Mouse (Mus musculus): Measurements from ENCODE around the gene Zdhhc14. TPM values are rescaled to one million over a fixed set of nuclear protein-coding genes. Genes with fewer than 3 reads are reported as not detected.

Gene Zdhhc14
- polyA plus RNA-seq, 2 experiments from 2014 or later, result 0.19 TPM; not detected in 1

DNA sequence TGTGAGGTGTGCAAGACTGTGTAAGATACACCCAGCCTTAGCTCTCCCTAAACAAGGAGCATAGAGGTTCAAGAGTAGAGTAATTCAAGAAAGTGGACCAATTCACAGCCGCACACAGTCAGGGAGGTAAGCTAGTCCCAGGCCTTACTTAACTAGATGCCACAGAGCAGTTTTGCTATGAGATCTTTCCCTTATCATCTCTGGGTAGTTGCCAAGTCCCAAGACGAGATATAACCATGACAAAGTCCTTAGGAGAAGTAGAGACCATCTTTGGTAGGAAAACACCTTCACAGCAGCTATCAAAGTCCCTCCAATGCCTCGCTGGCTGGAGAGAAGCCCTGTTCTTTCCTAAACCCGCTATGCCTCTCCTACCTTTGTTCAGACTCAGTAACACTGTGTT, 301.2 kb downstream of the Zdhhc14 start:
- no peak for ATAC-seq

DNA sequence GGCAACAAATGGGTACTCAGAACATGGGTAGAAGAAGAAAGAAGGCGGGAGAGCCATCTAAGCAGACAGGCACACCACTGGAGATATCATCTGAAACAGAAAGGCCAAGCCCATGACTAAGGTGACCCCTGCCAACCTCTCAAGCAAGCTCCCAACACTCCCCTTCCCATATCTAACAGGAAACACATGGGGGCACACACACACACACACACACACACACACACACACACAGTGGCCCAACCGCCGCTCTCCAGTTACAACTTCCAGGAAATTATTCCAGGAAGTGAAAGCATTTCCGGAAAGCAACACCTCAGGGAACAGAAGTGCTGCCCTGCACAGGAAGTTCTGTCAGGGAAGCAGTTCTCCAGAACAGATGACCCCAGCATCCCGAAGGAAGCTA, 301.9 kb downstream of the Zdhhc14 start:
- ATAC-seq, result no peak

DNA sequence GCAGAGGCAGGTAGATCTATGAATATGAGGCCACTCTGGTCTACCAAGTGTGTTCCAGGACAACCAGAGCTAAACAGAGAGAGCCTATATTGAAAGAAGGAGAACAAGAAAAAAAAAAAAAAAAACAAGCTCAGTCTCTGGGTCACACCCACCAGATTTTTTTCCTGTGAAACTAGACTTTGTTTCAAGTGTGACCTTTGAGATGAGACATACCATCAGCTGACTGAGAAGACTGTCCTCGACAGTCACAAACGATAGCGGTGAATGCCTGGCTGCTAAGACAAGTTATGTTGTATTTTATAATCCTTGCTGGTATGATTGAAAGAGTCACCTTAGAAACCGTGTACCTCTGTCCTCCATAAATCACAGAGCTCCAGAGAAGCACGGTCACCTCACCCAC, 303.0 kb downstream of the Zdhhc14 start:
- no peak for ATAC-seq

DNA sequence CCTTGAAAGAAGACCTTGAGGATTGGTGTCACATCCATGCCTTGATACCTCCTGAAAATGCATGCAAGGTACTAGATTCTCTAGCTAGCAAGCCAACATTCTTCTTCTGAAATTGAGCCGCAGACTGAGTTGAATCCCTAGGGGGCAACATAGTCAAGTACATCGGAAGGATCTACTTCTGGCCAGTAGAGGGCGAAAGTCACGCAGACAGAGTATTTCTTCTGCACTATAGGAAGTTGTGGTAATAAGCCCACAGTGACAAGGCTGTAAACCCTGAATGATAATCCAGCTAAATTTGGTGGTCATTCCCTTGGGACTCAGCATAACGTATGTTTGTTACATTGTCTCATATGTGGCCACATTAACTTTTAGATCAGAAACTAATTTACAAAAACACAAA, 303.5 kb downstream of the Zdhhc14 start:
- peak; percentile 93 for ATAC-seq

DNA sequence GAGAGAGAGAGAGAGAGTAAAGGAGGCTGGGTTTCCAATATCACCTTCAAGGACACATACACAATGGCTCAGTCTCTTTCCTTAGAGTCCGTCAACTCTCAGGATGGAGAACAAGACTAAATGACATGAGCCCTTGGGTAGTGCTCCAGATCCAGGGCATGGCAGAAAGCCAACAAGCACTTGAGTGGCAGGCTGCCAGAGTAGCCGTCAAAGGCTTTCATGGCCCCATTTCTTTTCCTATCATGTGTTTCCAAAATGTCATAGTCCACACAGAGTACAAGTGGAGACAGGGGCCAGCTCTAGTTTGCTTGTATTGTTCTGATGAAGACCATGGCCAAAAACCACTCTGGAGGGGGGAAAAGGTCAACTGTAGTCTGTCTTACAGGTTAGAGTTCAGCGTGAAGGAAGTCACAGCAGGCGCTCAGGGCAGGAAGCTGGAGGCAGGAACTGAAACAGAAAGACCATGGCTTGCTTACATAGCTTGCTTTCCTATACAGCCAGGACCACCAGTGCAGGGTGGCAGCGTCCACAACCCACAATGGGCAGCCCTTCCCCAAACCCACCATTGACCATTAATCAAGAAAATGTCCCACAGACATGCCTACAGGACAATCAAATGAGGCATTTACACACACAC, 304.9 kb downstream of the Zdhhc14 start:
- ATAC-seq, result no peak

DNA sequence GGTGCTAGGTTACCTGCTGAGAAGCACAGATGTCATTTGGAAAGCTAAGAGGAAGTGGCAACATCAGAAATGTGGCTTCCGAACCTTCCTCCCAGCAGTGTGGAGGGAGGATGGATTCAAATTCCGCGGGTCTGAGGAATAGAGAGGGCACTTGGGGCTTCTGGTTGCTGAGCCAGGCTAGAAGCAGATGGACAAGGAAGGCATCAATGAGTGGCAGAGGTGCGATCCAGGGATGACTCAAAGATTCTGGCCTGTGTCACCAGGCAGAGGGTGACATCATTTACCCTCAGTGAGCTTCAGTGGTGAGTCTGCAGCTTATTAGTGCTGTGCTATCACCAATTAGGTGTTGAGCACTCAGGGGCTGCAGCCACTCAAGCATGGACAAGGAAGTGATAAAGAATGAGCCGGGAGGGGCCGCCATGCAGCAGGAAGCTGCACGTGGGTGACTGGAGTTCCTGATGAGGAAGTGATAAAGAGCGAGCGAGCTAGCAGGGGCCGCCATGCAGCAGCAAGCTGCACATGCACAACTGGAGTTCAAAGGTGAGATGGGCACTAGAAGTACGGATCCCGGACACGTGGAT, 306.0 kb downstream of the Zdhhc14 start:
- ATAC-seq, result peak; percentile 14

DNA sequence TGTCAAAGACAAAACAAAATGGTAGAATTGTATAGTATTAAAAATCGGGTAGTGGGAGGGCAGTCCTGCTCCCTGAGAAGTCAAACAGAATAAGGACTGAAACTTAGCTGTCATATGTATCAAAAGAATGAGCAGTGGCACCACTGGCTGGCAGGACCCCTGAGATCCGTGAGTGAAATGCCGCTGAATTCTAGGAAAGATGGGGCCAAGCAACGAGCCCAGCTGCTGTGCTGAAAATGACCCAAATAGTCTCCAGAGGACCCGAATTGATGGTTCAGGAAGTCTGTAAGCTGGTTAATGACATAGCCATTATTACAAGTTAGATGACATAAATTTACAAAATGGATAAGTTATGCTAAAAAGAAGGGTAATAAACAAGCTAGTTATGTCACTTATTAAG, 306.5 kb downstream of the Zdhhc14 start:
- no peak for ATAC-seq

DNA sequence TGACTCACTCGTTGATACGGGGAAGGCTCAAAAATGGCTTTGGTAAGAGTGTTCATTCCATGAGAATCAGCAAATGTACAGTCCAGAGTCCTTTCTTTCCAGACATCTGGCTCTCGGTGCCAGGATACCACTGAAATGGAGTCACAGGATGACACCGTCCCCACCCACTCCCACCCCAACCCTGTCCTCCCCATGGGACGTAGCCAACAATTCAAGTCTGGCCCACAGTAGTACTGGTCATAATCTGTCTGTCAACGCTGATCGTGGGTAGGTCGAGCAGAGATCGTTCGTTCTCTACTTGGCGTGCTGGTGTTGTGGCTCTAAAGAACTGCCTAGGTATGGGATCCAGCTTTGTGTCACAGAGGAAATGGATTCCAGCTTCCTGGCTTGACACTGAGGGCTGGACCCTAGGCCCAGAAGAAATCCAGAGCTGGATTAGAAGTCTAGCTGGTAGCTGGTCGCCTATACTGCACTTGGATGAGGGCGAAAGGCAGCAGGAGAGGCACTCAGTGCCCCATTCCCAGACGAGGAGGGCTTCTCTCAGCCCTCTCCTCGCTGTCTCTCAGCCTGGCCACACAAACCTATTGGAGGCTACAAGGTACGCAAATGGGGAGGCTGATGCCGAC, 307.2 kb downstream of the Zdhhc14 start:
- ATAC-seq, result no peak

DNA sequence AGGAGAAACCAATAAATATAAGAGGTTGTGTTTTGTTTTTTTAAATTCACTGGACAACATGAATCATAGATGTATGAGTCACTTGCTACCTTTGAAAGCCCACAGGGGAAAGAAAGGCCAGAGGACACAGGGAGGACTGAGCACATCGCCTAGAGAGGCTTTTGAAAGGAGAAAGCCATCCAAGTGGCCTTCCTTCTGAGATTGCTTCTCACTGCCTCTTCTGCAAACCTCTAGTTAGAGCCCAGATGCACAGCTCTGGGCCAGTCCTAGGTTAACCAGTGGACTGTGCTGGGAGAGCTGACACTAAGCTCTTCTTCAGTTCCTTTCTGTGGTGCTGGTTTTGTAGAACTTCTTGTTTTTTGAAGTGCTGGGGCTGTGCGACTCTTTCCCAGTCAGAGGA, 307.9 kb downstream of the Zdhhc14 start:
- ATAC-seq, result no peak

DNA sequence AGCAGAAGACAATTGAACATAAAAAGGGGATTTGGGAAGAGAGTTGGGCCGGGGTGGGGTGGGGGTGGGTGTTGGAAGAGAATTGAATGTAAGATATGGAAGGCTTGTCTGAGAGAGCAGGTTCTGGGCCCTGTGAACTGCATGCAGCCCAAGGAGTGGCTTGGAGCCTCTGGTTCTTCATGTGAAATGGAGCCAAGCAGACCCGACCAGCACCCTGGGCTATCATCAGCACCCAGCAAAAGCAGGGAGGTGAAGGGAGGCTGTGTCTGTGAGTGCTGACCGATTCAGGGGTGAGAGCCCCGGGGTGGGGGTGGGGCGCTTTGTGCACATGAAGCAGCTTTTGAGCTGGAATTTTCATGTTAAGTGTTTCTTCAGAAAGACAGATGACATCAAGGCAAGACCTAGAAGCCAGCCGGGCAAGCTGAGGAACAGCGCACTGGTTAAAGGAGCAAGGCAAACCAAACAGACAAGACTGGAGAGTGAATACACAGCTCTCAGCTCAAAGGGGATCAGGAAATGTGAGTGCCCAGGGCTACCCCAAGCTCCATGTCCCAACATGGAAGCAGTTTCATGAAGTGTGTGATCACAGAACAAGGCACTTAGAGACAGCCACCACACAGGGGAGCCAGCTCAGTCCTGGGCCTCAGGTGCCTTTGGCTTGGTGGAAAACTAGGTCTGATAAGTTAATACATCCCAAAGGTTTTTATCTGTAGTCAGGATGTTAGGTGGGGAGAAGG, 308.6 kb downstream of the Zdhhc14 start:
- ATAC-seq, result no peak

DNA sequence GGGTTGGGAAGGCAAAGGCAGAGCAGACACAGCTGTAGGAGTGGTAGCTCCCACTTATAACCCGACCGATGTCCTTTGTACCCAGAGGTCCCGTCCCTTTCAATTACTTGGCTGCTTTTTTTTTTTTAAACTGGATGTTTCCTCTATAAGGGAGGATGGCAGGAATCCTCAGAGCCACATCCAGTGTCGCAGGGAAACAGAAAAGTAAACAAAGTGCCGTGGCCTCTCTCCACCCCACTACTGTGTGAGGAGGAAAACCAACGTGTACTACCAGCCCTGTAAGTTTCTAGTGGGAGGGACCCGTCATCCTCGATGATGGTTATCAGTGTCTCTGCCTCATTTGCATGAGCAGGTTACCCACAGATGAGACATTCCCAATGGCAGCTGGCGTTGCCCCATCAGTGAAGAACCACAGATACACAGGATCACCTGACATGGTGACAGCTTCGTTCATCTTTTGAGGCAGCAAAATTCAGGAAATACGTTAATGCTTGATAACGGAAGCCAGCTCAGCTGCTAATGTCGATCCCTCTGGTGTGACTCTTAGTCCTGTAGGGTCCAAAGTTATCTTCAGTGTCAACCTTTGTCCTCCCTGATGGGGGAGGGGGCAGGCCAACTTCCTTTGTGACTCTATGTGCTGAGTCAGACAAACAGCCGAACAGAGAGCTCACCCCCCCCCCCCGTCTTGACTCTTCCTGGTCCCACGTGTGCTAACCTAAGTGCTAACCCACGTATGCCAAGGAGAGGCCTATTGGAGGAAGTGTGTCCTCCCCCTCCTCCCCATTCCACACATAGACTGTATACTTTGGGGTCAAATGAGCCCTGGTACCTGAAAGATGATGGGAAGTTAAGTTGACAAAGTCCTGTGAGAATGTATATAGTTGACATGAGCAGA, 309.7 kb downstream of the Zdhhc14 start:
- ATAC-seq, result peak; percentile 27

DNA sequence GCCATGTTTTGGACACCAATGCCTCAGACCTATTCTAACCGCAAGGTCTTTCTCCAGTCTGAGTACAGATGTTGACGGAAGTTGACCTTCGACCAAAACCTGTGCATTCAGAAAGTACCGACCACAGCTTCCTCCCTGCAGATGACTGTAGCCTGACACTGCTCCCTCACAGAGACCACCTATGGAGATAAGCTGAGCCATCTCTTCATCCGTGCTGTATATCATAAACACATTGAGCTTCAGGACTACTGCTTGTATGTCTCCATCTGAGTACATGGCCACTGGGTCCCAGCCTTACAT, 310.2 kb downstream of the Zdhhc14 start:
- peak; percentile 12 for ATAC-seq

Other genes starting within 250 kb of the Zdhhc14 start
- not detected for gene Ldhal6b, start 73.8 kb upstream of the Zdhhc14 start, polyA plus RNA-seq (2017; shearing (Covaris generic))
- gene Tmem242, start 52.3 kb upstream of the Zdhhc14 start, polyA plus RNA-seq (2017; shearing (Covaris generic)), result 10 to 100 TPM; 44.8 to 56.7 TPM